Mouse (Mus musculus) ES-E14 (cell line): ENCODE results near the gene Sbk1.

ENCODE experiments used
- CHD2 ChIP-seq: IDR thresholded peaks from 2 replicates; pipeline ENCODE4 v1.6.1; 2014; ENCODE audit warnings: mild to moderate bottlenecking, low read depth, low read length, inconsistent platforms
- MAFK ChIP-seq: IDR thresholded peaks from 2 replicates; pipeline ENCODE4 v1.6.1; 2014; ENCODE audit warnings: mild to moderate bottlenecking, low read depth, low read length, inconsistent platforms; ENCODE audit not compliant: insufficient read depth
- ZNF384 ChIP-seq: IDR thresholded peaks from 2 replicates; pipeline ENCODE4 v1.6.1; 2012; ENCODE audit warnings: low read depth, low read length, inconsistent platforms

GRCm38 (mm10) chr7:126340206-126340618 is 67.8 kb downstream of the Sbk1 start:
- TF ChIP-seq MAFK (no peak), ZNF384 (no peak), CHD2 (no peak)
